Mouse (Mus musculus) neural tube, embryonic 14.5 days (tissue): ENCODE results near the gene Vnn1. TPM values are rescaled to one million over a fixed set of nuclear protein-coding genes. Genes with fewer than 3 reads are reported as not detected.

Experiments used
- ATAC-seq: fragments of 200-750 bp; cut with Nextera tagmentation; 2 replicates; pipeline ENCODE4 v1.8.0; 2017; ENCODE audit warnings: low read depth, mild to moderate bottlenecking, moderate TSS enrichment, moderate library complexity
- H3K27ac ChIP-seq: fragments of 300-500 bp; sonication (generic); 2 replicates; pipeline ENCODE4 v1.5.1; 2014; ENCODE audit warnings: low read depth, mild to moderate bottlenecking, control low read depth, low read length, moderate library complexity, mixed read lengths
- H3K27me3 ChIP-seq: fragments of 300-500 bp; sonication (generic); 2 replicates; pipeline ENCODE4 v1.6.1; 2014; ENCODE audit warnings: low read length; ENCODE audit not compliant: control insufficient read depth, insufficient read depth
- H3K36me3 ChIP-seq: fragments of 300-500 bp; sonication (generic); 2 replicates; pipeline ENCODE4 v1.6.1; 2014; ENCODE audit warnings: low read length, mixed read lengths; ENCODE audit not compliant: control insufficient read depth, insufficient read depth
- H3K4me1 ChIP-seq: fragments of 300-500 bp; sonication (generic); 2 replicates; pipeline ENCODE4 v1.6.1; 2014; ENCODE audit warnings: low read length; ENCODE audit not compliant: control insufficient read depth, insufficient read depth
- H3K4me2 ChIP-seq: fragments of 300-500 bp; sonication (generic); 2 replicates; pipeline ENCODE4 v1.6.1; 2014; ENCODE audit warnings: mild to moderate bottlenecking, low read depth, low read length, control low read depth
- H3K4me3 ChIP-seq: fragments of 300-500 bp; sonication (generic); 2 replicates; pipeline ENCODE4 v1.5.1; 2014; ENCODE audit warnings: low read depth, low read length, control low read depth, mixed read lengths
- H3K9ac ChIP-seq: fragments of 300-500 bp; sonication (generic); replicated peaks from 2 replicates; pipeline ENCODE4 v1.6.1; 2014; ENCODE audit warnings: low read depth, mild to moderate bottlenecking, control low read depth, low read length, mixed read lengths
- H3K9me3 ChIP-seq: fragments of 300-500 bp; sonication (generic); 2 replicates; pipeline ENCODE4 v1.6.1; 2016; ENCODE audit warnings: low read length; ENCODE audit not compliant: control insufficient read depth
- WGBS: fragments of 180-500 bp; shearing (Covaris S2); extraction: QIAGEN DNeasy Blood & Tissue Kit; methylation state at CpG from one replicate; pipeline ENCODE4 v1.1.7; 2014; 5-methylcytosine and 5-hydroxymethylcytosine counted together
- polyA plus RNA-seq: library from polyadenylated mRNA; unstranded; fragments of >200 nt; fragmentation: Nextera tagmentation; extraction: Ambion mirVana; gene quantifications from 2 replicates; pipeline ENCODE4 v1.2.1, GENCODE M21; 2014

The Vnn1 gene
- polyA plus RNA-seq, 1 experiment from 2014 or later: 0.29 TPM

DNA sequence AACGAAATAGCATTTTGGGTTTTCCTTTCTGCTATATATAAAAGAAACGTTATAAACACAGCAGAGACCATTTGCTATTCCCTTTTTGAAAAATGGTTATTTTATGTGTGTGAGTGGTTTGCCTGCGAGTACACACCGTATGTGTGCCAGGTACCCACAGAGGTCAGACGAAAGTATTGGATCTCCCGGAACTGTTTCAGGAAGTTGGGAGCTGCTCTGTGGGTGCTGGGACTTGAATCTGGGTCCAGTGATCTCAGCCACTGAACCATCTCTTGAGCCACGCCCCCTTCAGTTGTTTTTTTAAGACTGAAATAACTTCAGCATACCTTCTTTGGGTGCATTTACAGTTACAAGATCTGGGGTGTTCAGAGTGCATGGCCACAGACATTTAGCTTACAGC lies 888 bp downstream of the Vnn1 start:
- Histone ChIP-seq H3K36me3 (no peaks in the 10 kb centered on the region), H3K4me2 (no peak overlapping the region), H3K4me3 (no peak overlapping the region), H3K27me3 (no peaks in the 10 kb centered on the region), H3K27ac (no peak overlapping the region), H3K9ac (no peak overlapping the region), H3K4me1 (no peaks in the 10 kb centered on the region), H3K9me3 (no peaks in the 10 kb centered on the region)
- ATAC-seq: no peak
- 82% methylated on average over 7 of the region's 7 CpGs for WGBS

DNA sequence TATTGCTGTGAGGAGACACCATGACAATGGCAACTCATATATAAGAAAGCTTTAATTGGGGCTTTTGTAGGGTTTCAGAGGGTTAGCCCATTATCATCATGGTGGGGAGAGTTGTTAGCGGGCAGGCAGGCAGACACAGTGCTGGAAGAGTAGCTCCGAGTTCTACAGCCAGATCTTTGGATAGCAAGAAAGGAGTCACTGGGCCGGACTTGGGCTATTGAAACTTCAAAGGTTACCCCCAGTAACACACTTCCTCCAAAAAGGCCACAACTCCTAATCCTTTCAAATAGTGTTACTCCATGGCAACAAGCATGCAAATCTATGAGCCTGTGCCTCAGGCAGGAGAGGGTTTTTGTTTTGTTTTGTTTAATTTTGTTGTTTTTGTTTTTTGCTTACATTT lies 6.6 kb downstream of the Vnn1 start:
- ATAC-seq: no peak
- 47% methylated on average over 3 of the region's 3 CpGs for WGBS
- Histone ChIP-seq H3K36me3 (no peaks in the 10 kb centered on the region), H3K27me3 (no peaks in the 10 kb centered on the region), H3K4me1 (no peaks in the 10 kb centered on the region), H3K9ac (no peak overlapping the region), H3K27ac (no peak overlapping the region), H3K9me3 (no peaks in the 10 kb centered on the region), H3K4me2 (no peak overlapping the region), H3K4me3 (no peak overlapping the region)

DNA sequence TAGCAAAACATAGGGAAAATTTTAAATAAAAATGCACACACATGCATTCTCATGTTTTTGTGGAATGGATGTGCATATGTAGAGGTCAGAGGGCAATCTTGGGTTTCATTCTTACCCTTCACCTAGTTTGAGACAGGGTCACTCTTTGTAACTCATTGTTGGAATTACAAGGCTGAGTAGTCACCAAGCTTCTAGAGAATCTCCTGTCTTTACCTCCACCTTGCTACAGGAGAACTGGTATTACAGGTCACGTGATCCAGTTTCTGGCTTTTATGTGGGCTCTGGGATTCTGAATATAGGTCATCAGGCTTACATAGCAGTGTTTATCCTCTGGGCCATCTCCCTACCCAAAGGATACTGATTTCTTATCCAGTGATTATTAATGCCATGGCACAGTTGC lies 11.2 kb downstream of the Vnn1 start:
- H3K27ac ChIP-seq: no peak overlapping the region
- no peak overlapping the region for H3K4me3 ChIP-seq
- no peak overlapping the region for H3K4me2 ChIP-seq
- H3K9ac ChIP-seq: no peak overlapping the region
- H3K27me3 ChIP-seq: no peaks in the 10 kb centered on the region
- 97% methylated on average over 1 of the region's 1 CpGs for WGBS
- H3K4me1 ChIP-seq: no peaks in the 10 kb centered on the region
- no peak for ATAC-seq
- H3K36me3 ChIP-seq: no peaks in the 10 kb centered on the region
- H3K9me3 ChIP-seq: no peaks in the 10 kb centered on the region

DNA sequence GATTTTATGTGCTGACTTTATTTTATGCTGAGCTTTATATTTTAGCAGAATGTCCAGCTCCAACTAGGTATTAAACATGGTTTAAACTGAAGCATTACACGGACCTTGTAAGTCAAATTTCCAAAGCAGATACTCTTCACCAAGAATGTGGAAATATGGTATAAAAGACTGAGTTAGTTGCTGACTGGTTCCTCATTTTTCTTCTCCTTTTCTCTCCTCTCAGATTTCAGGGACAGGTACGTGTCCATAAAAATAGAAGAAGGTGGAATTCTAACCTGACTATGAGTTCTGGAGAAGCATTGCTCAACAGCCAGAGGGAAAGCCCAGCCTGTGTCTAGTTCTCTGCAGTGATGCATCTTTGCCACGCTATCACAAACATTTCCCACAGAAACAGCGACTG lies 25.6 kb downstream of the Vnn1 start, which contains the start of gene Taar1:
Taar1 (plus strand) TSS at position 301 of the 400 bp plus-strand sequence.
- H3K4me1 ChIP-seq: no peaks in the 10 kb centered on the region
- no peak within 1 kb of the TSS for H3K27ac ChIP-seq
- no peaks in the 10 kb centered on the region for H3K9me3 ChIP-seq
- no peak within 1 kb of the TSS for H3K9ac ChIP-seq
- no peaks in the 10 kb centered on the region for H3K36me3 ChIP-seq
- no peak for ATAC-seq
- WGBS: 92% methylated on average over 4 of the region's 4 CpGs
- H3K4me3 ChIP-seq: no peak within 1 kb of the TSS
- no peaks in the 10 kb centered on the region for H3K27me3 ChIP-seq
- no peak within 1 kb of the TSS for H3K4me2 ChIP-seq

DNA sequence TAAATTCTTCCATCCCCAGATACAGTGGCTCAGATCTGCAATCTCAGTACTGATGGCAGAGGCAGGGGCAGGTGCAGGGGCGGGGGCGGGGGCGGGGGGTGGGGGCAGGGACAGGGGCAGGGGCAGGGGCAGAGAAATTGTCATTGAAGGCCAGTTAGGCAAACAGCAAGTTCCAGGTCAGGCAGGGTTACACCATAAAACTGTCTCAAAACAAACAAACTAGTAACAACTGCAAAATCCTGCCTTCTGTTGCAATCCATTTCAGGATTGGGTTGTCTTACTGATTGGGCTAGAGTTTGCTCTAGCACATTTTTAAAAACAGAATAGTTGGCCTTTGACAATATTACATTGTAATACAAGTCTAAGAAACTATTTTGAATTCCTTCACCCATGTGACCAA lies 28.0 kb downstream of the Vnn1 start:
- no peak overlapping the region for H3K4me3 ChIP-seq
- WGBS: 70% methylated on average over 3 of the region's 3 CpGs
- H3K9ac ChIP-seq: no peak overlapping the region
- no peak overlapping the region for H3K27ac ChIP-seq
- ATAC-seq: no peak
- H3K4me1 ChIP-seq: no peaks in the 10 kb centered on the region
- H3K9me3 ChIP-seq: no peaks in the 10 kb centered on the region
- no peaks in the 10 kb centered on the region for H3K27me3 ChIP-seq
- H3K4me2 ChIP-seq: no peak overlapping the region
- H3K36me3 ChIP-seq: no peaks in the 10 kb centered on the region

DNA sequence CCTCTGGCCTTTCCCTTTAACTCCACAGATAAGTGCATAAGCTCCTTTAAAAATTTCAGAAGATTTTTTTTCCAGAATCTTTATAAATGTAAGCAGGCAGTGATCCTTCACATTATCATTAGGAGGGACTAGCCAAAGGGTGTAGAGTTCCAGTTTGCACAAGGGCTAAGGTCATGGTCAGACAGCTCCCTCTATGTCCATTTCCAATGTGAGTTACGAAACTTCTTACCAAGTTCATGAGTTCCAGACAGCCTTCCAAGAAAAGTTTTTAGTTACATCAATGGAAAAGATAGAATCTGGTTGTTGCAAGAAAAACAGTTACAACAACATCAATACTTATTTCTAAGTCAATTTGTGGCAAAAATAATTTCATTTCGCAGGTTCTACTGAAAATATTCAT lies 29.5 kb downstream of the Vnn1 start:
- ATAC-seq: no peak
- no peaks in the 10 kb centered on the region for H3K4me1 ChIP-seq
- 85% methylated on average over 2 of the region's 2 CpGs for WGBS
- no peak overlapping the region for H3K4me2 ChIP-seq
- no peaks in the 10 kb centered on the region for H3K36me3 ChIP-seq
- H3K27me3 ChIP-seq: no peaks in the 10 kb centered on the region
- no peak overlapping the region for H3K9ac ChIP-seq
- no peaks in the 10 kb centered on the region for H3K9me3 ChIP-seq
- no peak overlapping the region for H3K4me3 ChIP-seq
- no peak overlapping the region for H3K27ac ChIP-seq

DNA sequence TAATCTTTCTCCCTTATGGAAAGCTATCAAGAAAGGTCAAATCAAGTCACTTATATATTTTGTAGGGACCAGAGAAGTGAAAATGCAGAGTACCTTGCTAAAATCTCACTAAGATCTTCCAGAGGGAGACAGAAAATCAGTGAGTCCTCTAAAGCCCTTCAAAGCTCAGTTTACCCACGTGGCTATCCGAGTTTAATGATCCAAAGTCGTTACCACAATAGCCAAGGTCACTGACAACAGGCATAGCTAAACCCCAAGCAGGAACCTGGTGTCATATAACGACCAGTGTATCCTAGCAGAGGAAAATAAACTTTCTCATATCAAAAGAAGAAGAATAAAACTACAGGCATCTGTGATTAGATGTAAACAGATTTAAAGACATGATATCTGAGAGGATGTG lies 43.1 kb downstream of the Vnn1 start:
- no peak for ATAC-seq
- 27% methylated on average over 4 of the region's 4 CpGs for WGBS
- Histone ChIP-seq H3K4me3 (no peak overlapping the region), H3K36me3 (no peaks in the 10 kb centered on the region), H3K9ac (no peak overlapping the region), H3K27me3 (no peaks in the 10 kb centered on the region), H3K4me1 (no peaks in the 10 kb centered on the region), H3K9me3 (no peaks in the 10 kb centered on the region), H3K4me2 (peak overlapping the region; percentile 24; the same call in 1 of the 2 replicates), H3K27ac (no peak overlapping the region)

DNA sequence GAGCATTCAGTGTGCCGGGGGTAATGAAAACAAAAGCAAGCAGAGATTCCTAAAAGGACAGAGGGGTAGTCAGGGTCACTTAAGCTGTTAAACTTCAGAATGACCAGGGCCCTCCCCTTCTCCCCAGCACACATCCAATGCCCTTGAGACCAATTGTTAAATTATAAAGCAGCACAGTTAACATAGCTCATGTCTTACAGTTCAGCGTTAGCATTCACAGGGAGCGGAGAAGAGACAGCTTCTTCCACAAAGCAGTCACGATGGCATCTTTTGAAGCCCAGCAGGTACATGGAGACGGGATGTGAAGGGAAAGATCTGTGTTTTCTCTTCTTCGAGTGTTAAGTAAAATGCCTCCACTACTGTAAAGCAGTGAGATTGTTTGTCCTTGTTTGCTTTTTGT lies 43.8 kb downstream of the Vnn1 start, which contains the start of gene Taar2:
Taar2 (plus strand) TSS at position 261 of the 400 bp plus-strand sequence.
- Histone ChIP-seq H3K9me3 (no peaks in the 10 kb centered on the region), H3K4me3 (no peak within 1 kb of the TSS), H3K4me1 (no peaks in the 10 kb centered on the region), H3K27ac (no peak within 1 kb of the TSS), H3K4me2 (peak within 1 kb of the TSS; percentile 24; the same call in 1 of the 2 replicates), H3K36me3 (no peaks in the 10 kb centered on the region), H3K9ac (no peak within 1 kb of the TSS), H3K27me3 (no peaks in the 10 kb centered on the region)
- 14% methylated on average over 6 of the region's 6 CpGs for WGBS
- peak; percentile 63 for ATAC-seq

DNA sequence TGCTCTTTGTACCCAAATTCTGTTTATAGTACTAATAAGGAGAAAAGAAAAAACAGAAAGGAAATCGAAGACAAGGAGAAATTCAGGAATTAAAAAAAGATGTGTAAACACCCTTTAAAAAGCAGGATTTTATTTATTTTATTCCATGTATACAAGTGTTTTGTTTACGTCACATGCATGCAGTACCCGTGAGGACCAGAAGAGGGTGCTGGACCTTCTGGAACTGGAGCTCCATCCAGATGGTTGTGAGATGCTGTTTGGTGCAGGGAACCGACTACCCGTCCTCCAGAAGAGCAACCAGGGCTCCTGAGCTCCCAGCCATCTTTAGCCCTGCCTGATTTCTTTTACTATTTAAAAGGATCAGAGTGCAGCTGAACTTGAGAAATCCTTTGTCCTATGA lies 48.0 kb downstream of the Vnn1 start:
- Histone ChIP-seq H3K4me3 (no peak overlapping the region), H3K4me2 (no peak overlapping the region), H3K27ac (no peak overlapping the region), H3K36me3 (no peaks in the 10 kb centered on the region), H3K9ac (no peak overlapping the region), H3K9me3 (no peaks in the 10 kb centered on the region), H3K27me3 (no peaks in the 10 kb centered on the region), H3K4me1 (no peaks in the 10 kb centered on the region)
- no peak for ATAC-seq
- WGBS: 76% methylated on average over 5 of the region's 5 CpGs

DNA sequence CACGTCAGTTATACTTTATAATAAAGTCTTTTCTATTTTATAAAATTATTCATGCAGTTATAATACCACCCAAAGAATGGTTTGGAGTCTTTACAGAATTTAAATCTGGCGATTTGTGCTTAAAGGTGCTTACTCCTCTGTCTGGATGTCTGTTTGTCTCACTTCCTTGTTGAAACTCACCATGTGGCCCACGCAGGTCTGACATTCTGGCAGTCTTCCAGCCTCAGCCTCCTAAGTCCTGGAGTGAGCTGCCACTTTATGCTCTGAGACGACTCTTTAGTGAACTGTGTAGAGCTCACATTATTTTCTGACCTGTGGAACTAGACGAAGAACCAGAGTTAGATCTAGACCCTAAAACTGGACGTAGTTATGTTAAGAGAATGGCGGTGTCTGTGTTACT lies 53.5 kb downstream of the Vnn1 start:
- no peaks in the 10 kb centered on the region for H3K4me1 ChIP-seq
- H3K36me3 ChIP-seq: no peaks in the 10 kb centered on the region
- H3K9me3 ChIP-seq: no peaks in the 10 kb centered on the region
- H3K9ac ChIP-seq: no peak overlapping the region
- no peak overlapping the region for H3K4me3 ChIP-seq
- 74% methylated on average over 7 of the region's 7 CpGs for WGBS
- no peak overlapping the region for H3K4me2 ChIP-seq
- H3K27ac ChIP-seq: no peak overlapping the region
- ATAC-seq: no peak
- no peaks in the 10 kb centered on the region for H3K27me3 ChIP-seq
